Mouse (Mus musculus) spleen, adult 10 weeks (tissue): ENCODE results near the gene Vmn1r229. TPM values are rescaled to one million over a fixed set of nuclear protein-coding genes. Genes with fewer than 3 reads are reported as not detected.

ENCODE experiments used
- polyA plus RNA-seq: library from polyadenylated mRNA; stranded (reverse); fragments of 350-450 nt; fragmentation: Illumina TruSeq; extraction: RNeasy Lipid Tissue Mini Kit (QIAGEN cat#74804); gene quantifications from one replicate; pipeline ENCODE4 v1.2.3, GENCODE M21; 2015; ENCODE audit warnings: low replicate concordance; ENCODE audit not compliant: insufficient read depth

The Vmn1r229 gene
- not detected for polyA plus RNA-seq

GRCm38 (mm10) chr17:20811255-20811654 lies at the start of gene Vmn1r229:
TSS of gene Vmn1r229 (plus strand) at chr17:20811555.

GRCm38 (mm10) chr17:20786057-20786456 lies 25.3 kb upstream of the Vmn1r229 start, which contains the start of gene Vmn1r228:
TSS of gene Vmn1r228 (minus strand) at chr17:20786157.

GRCm38 (mm10) chr17:20840144-20840543 lies 28.8 kb downstream of the Vmn1r229 start, which contains the start of gene Vmn1r230:
TSS of gene Vmn1r230 (plus strand) at chr17:20840444.

Other genes with a start within 250 kb of the Vmn1r229 start
- gene Vmn2r109, start 246.8 kb upstream of the Vmn1r229 start, polyA plus RNA-seq: not detected
- gene Vmn2r110, start 215.1 kb upstream of the Vmn1r229 start, polyA plus RNA-seq: not detected
- not detected for gene Fpr-rs3, start 186.7 kb upstream of the Vmn1r229 start, polyA plus RNA-seq
- not detected for gene Vmn1r226, start 128.7 kb upstream of the Vmn1r229 start, polyA plus RNA-seq
- not detected for gene Vmn1r227, start 81.7 kb upstream of the Vmn1r229 start, polyA plus RNA-seq
- not detected for gene Vmn1r228, start 25.4 kb upstream of the Vmn1r229 start, polyA plus RNA-seq
- not detected for gene Vmn1r230, start 28.9 kb downstream of the Vmn1r229 start, polyA plus RNA-seq
- not detected for gene Vmn1r231, start 93.5 kb downstream of the Vmn1r229 start, polyA plus RNA-seq
- gene Vmn1r232, start 108.2 kb downstream of the Vmn1r229 start, polyA plus RNA-seq: not detected
- gene Ppp2r1a, start 133.8 kb downstream of the Vmn1r229 start, polyA plus RNA-seq: 136 TPM
- gene Vmn1r233, start 184.9 kb downstream of the Vmn1r229 start, polyA plus RNA-seq: not detected
- gene Zfp160, start 197.3 kb downstream of the Vmn1r229 start, polyA plus RNA-seq: 45.3 TPM